Mouse (Mus musculus): Measurements from ENCODE around the gene Rpn1. TPM values are rescaled to one million over a fixed set of nuclear protein-coding genes. Genes with fewer than 3 reads are reported as not detected.

Gene Rpn1
- polyA plus RNA-seq, 1 experiment from 2014 or later: 256 TPM

- ATAC-seq (ENCODE audit: low FRiP score, low read depth): no peak
- Histone ChIP-seq H3K9me3 (no peaks in the 10 kb centered on the region), H3K4me3 (no peak overlapping the region), H3K27me3 (peaks cover 55% of the 10 kb centered on the region; the same call in 1 of the 2 replicates), H3K27ac (replicated peaks) (no peak overlapping the region), H3K4me1 (no peaks in the 10 kb centered on the region), H3K4me2 (replicated peaks) (no peak overlapping the region), H3K36me3 (no peaks in the 10 kb centered on the region), H3K9ac (replicated peaks) (no peak overlapping the region)
- 76% methylated on average over 11 of the region's 11 CpGs for WGBS
Observed at GRCm38 (mm10) chr6:88053228-88054080, 30.8 kb upstream of the Rpn1 start.

GRCm38 (mm10) chr6:88054081-88054835, 30.0 kb upstream of the Rpn1 start:
- H3K4me2 ChIP-seq (replicated peaks): no peak overlapping the region
- ATAC-seq (ENCODE audit: low FRiP score, low read depth): no peak
- H3K36me3 ChIP-seq: no peaks in the 10 kb centered on the region
- no peak overlapping the region for H3K27ac ChIP-seq (replicated peaks)
- 72% methylated on average over 9 of the region's 9 CpGs for WGBS
- no peaks in the 10 kb centered on the region for H3K4me1 ChIP-seq
- no peaks in the 10 kb centered on the region for H3K9me3 ChIP-seq
- no peak overlapping the region for H3K9ac ChIP-seq (replicated peaks)
- peaks cover 48% of the 10 kb centered on the region; the same call in 1 of the 2 replicates for H3K27me3 ChIP-seq
- H3K4me3 ChIP-seq: no peak overlapping the region

GRCm38 (mm10) chr6:88055663-88056062, 28.6 kb upstream of the Rpn1 start:
- no peaks in the 10 kb centered on the region for H3K9me3 ChIP-seq
- no peak overlapping the region for H3K27ac ChIP-seq (replicated peaks)
- WGBS: 82% methylated on average over 5 of the region's 5 CpGs
- H3K4me1 ChIP-seq: no peaks in the 10 kb centered on the region
- no peak overlapping the region for H3K9ac ChIP-seq (replicated peaks)
- no peak overlapping the region for H3K4me2 ChIP-seq (replicated peaks)
- peaks cover 40% of the 10 kb centered on the region; the same call in 1 of the 2 replicates for H3K27me3 ChIP-seq
- no peak overlapping the region for H3K4me3 ChIP-seq
- no peaks in the 10 kb centered on the region for H3K36me3 ChIP-seq
- no peak for ATAC-seq (ENCODE audit: low FRiP score, low read depth)

GRCm38 (mm10) chr6:88056866-88057265, 27.4 kb upstream of the Rpn1 start:
- no peak overlapping the region for H3K27ac ChIP-seq (replicated peaks)
- H3K9me3 ChIP-seq: no peaks in the 10 kb centered on the region
- H3K4me1 ChIP-seq: no peaks in the 10 kb centered on the region
- no peaks in the 10 kb centered on the region for H3K36me3 ChIP-seq
- peaks cover 33% of the 10 kb centered on the region; the same call in 1 of the 2 replicates for H3K27me3 ChIP-seq
- H3K4me3 ChIP-seq: no peak overlapping the region
- H3K9ac ChIP-seq (replicated peaks): no peak overlapping the region
- ATAC-seq (ENCODE audit: low FRiP score, low read depth): no peak
- WGBS: 89% methylated on average over 5 of the region's 5 CpGs
- no peak overlapping the region for H3K4me2 ChIP-seq (replicated peaks)

- Histone ChIP-seq H3K9ac (replicated peaks) (no peak overlapping the region), H3K4me2 (replicated peaks) (no peak overlapping the region), H3K27me3 (0 out of 2 replicates have a peak, but pooled peaks cover 7% of the 10 kb centered on the region), H3K4me3 (no peak overlapping the region), H3K4me1 (no peaks in the 10 kb centered on the region), H3K9me3 (no peaks in the 10 kb centered on the region), H3K27ac (replicated peaks) (no peak overlapping the region), H3K36me3 (no peaks in the 10 kb centered on the region)
- 84% methylated on average over 5 of the region's 5 CpGs for WGBS
- no peak for ATAC-seq (ENCODE audit: low FRiP score, low read depth)
Observed at GRCm38 (mm10) chr6:88059903-88060302, 24.4 kb upstream of the Rpn1 start.

- H3K9me3 ChIP-seq: no peaks in the 10 kb centered on the region
- H3K27me3 ChIP-seq: 0 out of 2 replicates have a peak, but pooled peaks cover 6% of the 10 kb centered on the region
- no peak for ATAC-seq (ENCODE audit: low FRiP score, low read depth)
- no peak overlapping the region for H3K4me3 ChIP-seq
- H3K4me2 ChIP-seq (replicated peaks): no peak overlapping the region
- H3K27ac ChIP-seq (replicated peaks): no peak overlapping the region
- no peaks in the 10 kb centered on the region for H3K4me1 ChIP-seq
- H3K9ac ChIP-seq (replicated peaks): no peak overlapping the region
- H3K36me3 ChIP-seq: no peaks in the 10 kb centered on the region
- 86% methylated on average over 4 of the region's 4 CpGs for WGBS
Observed at GRCm38 (mm10) chr6:88060602-88061001, 23.7 kb upstream of the Rpn1 start.

GRCm38 (mm10) chr6:88061406-88061805, 22.9 kb upstream of the Rpn1 start:
- Histone ChIP-seq H3K4me1 (no peaks in the 10 kb centered on the region), H3K9me3 (no peaks in the 10 kb centered on the region), H3K9ac (replicated peaks) (no peak overlapping the region), H3K4me2 (replicated peaks) (no peak overlapping the region), H3K27me3 (0 out of 2 replicates have a peak, but pooled peaks cover 6% of the 10 kb centered on the region), H3K36me3 (no peaks in the 10 kb centered on the region), H3K27ac (replicated peaks) (no peak overlapping the region), H3K4me3 (no peak overlapping the region)
- 84% methylated on average over 4 of the region's 4 CpGs for WGBS
- ATAC-seq (ENCODE audit: low FRiP score, low read depth): no peak

- Histone ChIP-seq H3K27ac (replicated peaks) (no peak overlapping the region), H3K27me3 (no peaks in the 10 kb centered on the region), H3K9me3 (no peaks in the 10 kb centered on the region), H3K9ac (replicated peaks) (no peak overlapping the region), H3K4me1 (no peaks in the 10 kb centered on the region), H3K4me3 (no peak overlapping the region), H3K4me2 (replicated peaks) (no peak overlapping the region), H3K36me3 (no peaks in the 10 kb centered on the region)
- WGBS: 87% methylated on average over 4 of the region's 4 CpGs
- ATAC-seq (ENCODE audit: low FRiP score, low read depth): no peak
Observed at GRCm38 (mm10) chr6:88062398-88062797, 21.9 kb upstream of the Rpn1 start.

GRCm38 (mm10) chr6:88064072-88064642, 20.1 kb upstream of the Rpn1 start:
- Histone ChIP-seq H3K4me1 (no peaks in the 10 kb centered on the region), H3K27ac (replicated peaks) (no peak overlapping the region), H3K4me3 (no peak overlapping the region), H3K36me3 (no peaks in the 10 kb centered on the region), H3K27me3 (no peaks in the 10 kb centered on the region), H3K4me2 (replicated peaks) (no peak overlapping the region), H3K9ac (replicated peaks) (no peak overlapping the region), H3K9me3 (no peaks in the 10 kb centered on the region)
- no peak for ATAC-seq (ENCODE audit: low FRiP score, low read depth)
- 92% methylated on average over 3 of the region's 3 CpGs for WGBS

- H3K27me3 ChIP-seq: peaks cover 6% of the 10 kb centered on the region; the same call in 1 of the 2 replicates
- H3K4me1 ChIP-seq: no peaks in the 10 kb centered on the region
- no peak overlapping the region for H3K4me2 ChIP-seq (replicated peaks)
- ATAC-seq (ENCODE audit: low FRiP score, low read depth): no peak
- no peak overlapping the region for H3K4me3 ChIP-seq
- 66% methylated on average over 4 of the region's 4 CpGs for WGBS
- H3K9me3 ChIP-seq: no peaks in the 10 kb centered on the region
- no peaks in the 10 kb centered on the region for H3K36me3 ChIP-seq
- H3K9ac ChIP-seq (replicated peaks): no peak overlapping the region
- no peak overlapping the region for H3K27ac ChIP-seq (replicated peaks)
Observed at GRCm38 (mm10) chr6:88065116-88065515, 19.2 kb upstream of the Rpn1 start.

- no peak overlapping the region for H3K4me3 ChIP-seq
- H3K9me3 ChIP-seq: no peaks in the 10 kb centered on the region
- H3K27me3 ChIP-seq: peaks cover 8% of the 10 kb centered on the region; the same call in 1 of the 2 replicates
- 72% methylated on average over 3 of the region's 3 CpGs for WGBS
- H3K27ac ChIP-seq (replicated peaks): no peak overlapping the region
- H3K4me2 ChIP-seq (replicated peaks): no peak overlapping the region
- no peaks in the 10 kb centered on the region for H3K4me1 ChIP-seq
- no peak for ATAC-seq (ENCODE audit: low FRiP score, low read depth)
- no peak overlapping the region for H3K9ac ChIP-seq (replicated peaks)
- no peaks in the 10 kb centered on the region for H3K36me3 ChIP-seq
Observed at GRCm38 (mm10) chr6:88065968-88066367, 18.3 kb upstream of the Rpn1 start.

- no peak overlapping the region for H3K9ac ChIP-seq (replicated peaks)
- H3K4me1 ChIP-seq: no peaks in the 10 kb centered on the region
- H3K4me3 ChIP-seq: no peak overlapping the region
- no peak for ATAC-seq (ENCODE audit: low FRiP score, low read depth)
- no peak overlapping the region for H3K27ac ChIP-seq (replicated peaks)
- no peak overlapping the region for H3K4me2 ChIP-seq (replicated peaks)
- WGBS: 68% methylated on average over 3 of the region's 3 CpGs
- H3K9me3 ChIP-seq: no peaks in the 10 kb centered on the region
- H3K27me3 ChIP-seq: peaks cover 11% of the 10 kb centered on the region; the same call in 1 of the 2 replicates
- no peaks in the 10 kb centered on the region for H3K36me3 ChIP-seq
Observed at GRCm38 (mm10) chr6:88067722-88068121, 16.6 kb upstream of the Rpn1 start.

Data from midbrain, embryonic 12.5 days (tissue).